12 mouse cellular contexts compared by ENCODE assay signal in genomic region chr10:16996820-16997466, GRCm38 (mm10).
A peak's percentile ranks its signal among the peaks of the same experiment; 100 is the strongest.
DNase-seq lines count a peak whose midpoint lies in the region; ATAC-seq lines count a peak whose summit lies in the region.
"Had no signal": no experiment of that assay in that cellular context is flagged by ENCODE, and none has a peak within 500 bp of the region (broad histone marks: within the 10 kb centered on the region; RNA-seq: fewer than 3 reads in every experiment).

No protein-coding gene starts in this region.

- DNase-seq in heart, adult 9 months (ENCODE audit: low spot score in 2 of 2) = peak; percentile 37 to 47
- DNase-seq in heart, postnatal 14 days = no peak
- peak; percentile 93 for DNase-seq in 416B (ENCODE audit: low read depth)
- peak; percentile 45 for DNase-seq in c-Kit-positive CD71-negative TER-119-negative erythroid progenitor cells, embryonic 14.5 days (ENCODE audit: low read depth)
- DNase-seq in lung, postnatal 36 days = peak; percentile 75
- DNase-seq in thymus, postnatal 4 days = no peak
- DNase-seq in embryo, embryonic 9.5 days (ENCODE audit: extremely low spot score) = no peak
- DNase-seq: gastrocnemius, postnatal 36 days; left cerebral cortex, postnatal 4 days; thymus, postnatal 36 days had no signal

- ATAC-seq in erythroblast, adult 5-6 weeks (replicated peaks; ENCODE audit: low FRiP score, poor library complexity, severe bottlenecking) = no peak
- ATAC-seq: hindbrain, embryonic 16.5 days had no signal

- intact Hi-C loops in heart, postnatal 14 days (cut with DNase I) = no loop called here

Comparison
In these comparisons a context has a peak if more than half of its experiments do, and no peak if none do; other contexts are left out.
1. DNase-seq: peak in heart, adult 9 months (2 of 2), 416B (single experiment), c-Kit-positive CD71-negative TER-119-negative erythroid progenitor cells, embryonic 14.5 days (single experiment) and lung, postnatal 36 days (single experiment); none in heart, postnatal 14 days (0 of 2), thymus, postnatal 4 days (single experiment) and embryo, embryonic 9.5 days (single experiment).